Mouse (Mus musculus) midbrain, embryonic 14.5 days (tissue): ENCODE results near the gene Gm26938. TPM values are rescaled to one million over a fixed set of nuclear protein-coding genes. Genes with fewer than 3 reads are reported as not detected.
A peak's percentile ranks its signal among the peaks of the same experiment; 100 is the strongest.

Source experiments
- ATAC-seq: fragments of 200-750 bp; cut with Nextera tagmentation; 2 replicates; pipeline ENCODE4 v1.8.0; 2017; ENCODE audit warnings: moderate number of reproducible peaks, moderate library complexity; ENCODE audit not compliant: low FRiP score, low TSS enrichment
- DNase-seq: peaks from one replicate; pipeline ENCODE4 v3.0.0-alpha.2; 2015
- H3K27ac ChIP-seq: fragments of 300-500 bp; sonication (generic); replicated peaks from 2 replicates; pipeline ENCODE4 v1.5.1; 2014; ENCODE audit warnings: mild to moderate bottlenecking, low read depth, low read length, moderate library complexity
- H3K27me3 ChIP-seq: fragments of 300-500 bp; sonication (generic); 2 replicates; pipeline ENCODE4 v1.6.1; 2014; ENCODE audit warnings: low read length, control low read depth, mixed read lengths; ENCODE audit not compliant: control insufficient read depth, insufficient read depth
- H3K36me3 ChIP-seq: fragments of 300-500 bp; sonication (generic); 2 replicates; pipeline ENCODE4 v1.6.1; 2014; ENCODE audit warnings: low read length, control low read depth; ENCODE audit not compliant: control insufficient read depth, insufficient read depth
- H3K4me1 ChIP-seq: fragments of 300-500 bp; sonication (generic); 2 replicates; pipeline ENCODE4 v1.6.1; 2014; ENCODE audit warnings: mild to moderate bottlenecking, antibody characterized with exemption, low read length, control low read depth; ENCODE audit not compliant: control insufficient read depth, insufficient read depth
- H3K4me2 ChIP-seq: fragments of 300-500 bp; sonication (generic); 2 replicates; pipeline ENCODE4 v1.6.1; 2014; ENCODE audit warnings: mild to moderate bottlenecking, low read length, moderate library complexity
- H3K4me3 ChIP-seq: fragments of 300-500 bp; sonication (generic); replicated peaks from 2 replicates; pipeline ENCODE4 v1.5.1; 2014; ENCODE audit warnings: low read depth, low read length
- H3K9ac ChIP-seq: fragments of 300-500 bp; sonication (generic); replicated peaks from 2 replicates; pipeline ENCODE4 v1.6.1; 2014; ENCODE audit warnings: mild to moderate bottlenecking, low read length, moderate library complexity
- H3K9me3 ChIP-seq: fragments of 300-500 bp; sonication (generic); 2 replicates; pipeline ENCODE4 v1.6.1; 2016; ENCODE audit warnings: low read length, control low read depth, mixed read lengths; ENCODE audit not compliant: control insufficient read depth
- WGBS: fragments of 180-500 bp; shearing (Covaris S2); extraction: QIAGEN DNeasy Blood & Tissue Kit; methylation state at CpG from one replicate; pipeline ENCODE4 v1.1.7; 2014; 5-methylcytosine and 5-hydroxymethylcytosine counted together
- polyA plus RNA-seq: library from polyadenylated mRNA; unstranded; fragments of >200 nt; fragmentation: Nextera tagmentation; extraction: Ambion mirVana; gene quantifications from 2 replicates; pipeline ENCODE4 v1.2.1, GENCODE M21; 2014

Gene Gm26938
- polyA plus RNA-seq, 1 experiment from 2014 or later: 0.62 TPM

GRCm38 (mm10) chr5:139811677-139812397 is 14.4 kb downstream of the Gm26938 start:
- 78% methylated on average over 15 of the region's 15 CpGs for WGBS
- no peaks in the 10 kb centered on the region for H3K4me1 ChIP-seq

GRCm38 (mm10) chr5:139809397-139809796 is 16.8 kb downstream of the Gm26938 start:
- Histone ChIP-seq H3K27me3 (peaks cover 5% of the 10 kb centered on the region; the same call in 1 of the 2 replicates), H3K4me3 (no peak overlapping the region), H3K36me3 (no peaks in the 10 kb centered on the region), H3K4me2 (no peak overlapping the region), H3K9me3 (no peaks in the 10 kb centered on the region), H3K9ac (no peak overlapping the region), H3K27ac (no peak overlapping the region), H3K4me1 (no peaks in the 10 kb centered on the region; the same call in 1 of the 2 replicates)
- WGBS: 63% methylated on average over 4 of the region's 4 CpGs
- DNase-seq: no peak
- ATAC-seq: no peak

More at GRCm38 (mm10) chr5:139811677-139812397, 14.4 kb downstream of the Gm26938 start:
- DNase-seq (no peak), ATAC-seq (no peak)
- H3K4me2 ChIP-seq: no peak overlapping the region
- H3K9ac ChIP-seq: no peak overlapping the region
- no peaks in the 10 kb centered on the region for H3K9me3 ChIP-seq
- no peaks in the 10 kb centered on the region for H3K36me3 ChIP-seq
- H3K27me3 ChIP-seq: peaks cover 6% of the 10 kb centered on the region; the same call in 1 of the 2 replicates
- no peak overlapping the region for H3K4me3 ChIP-seq
- H3K27ac ChIP-seq: no peak overlapping the region

- H3K4me1 ChIP-seq: peaks cover 7% of the 10 kb centered on the region
- H3K4me2 ChIP-seq: no peak overlapping the region
- H3K9ac ChIP-seq: no peak overlapping the region
- no peak for ATAC-seq
- no peak for DNase-seq
- H3K9me3 ChIP-seq: no peaks in the 10 kb centered on the region
- no peak overlapping the region for H3K27ac ChIP-seq
- no peak overlapping the region for H3K4me3 ChIP-seq
- no peaks in the 10 kb centered on the region for H3K27me3 ChIP-seq
- peaks cover 9% of the 10 kb centered on the region; the same call in 1 of the 2 replicates for H3K36me3 ChIP-seq
- 92% methylated on average over 8 of the region's 8 CpGs for WGBS
These were observed 20.3 kb downstream of the Gm26938 start for GRCm38 (mm10) chr5:139805924-139806323.

- Histone ChIP-seq H3K36me3 (peaks cover 21% of the 10 kb centered on the region), H3K9me3 (no peaks in the 10 kb centered on the region), H3K27me3 (no peaks in the 10 kb centered on the region), H3K9ac (no peak overlapping the region), H3K4me2 (no peak overlapping the region), H3K4me3 (no peak overlapping the region), H3K27ac (no peak overlapping the region), H3K4me1 (peaks cover 7% of the 10 kb centered on the region)
- DNase-seq (no peak), ATAC-seq (no peak)
- WGBS: 94% methylated on average over 11 of the region's 11 CpGs
These were observed 21.6 kb downstream of the Gm26938 start for GRCm38 (mm10) chr5:139804573-139805111.

- Histone ChIP-seq H3K9me3 (no peaks in the 10 kb centered on the region), H3K27me3 (no peaks in the 10 kb centered on the region), H3K4me3 (no peak overlapping the region), H3K27ac (no peak overlapping the region), H3K4me2 (no peak overlapping the region), H3K9ac (no peak overlapping the region), H3K36me3 (peaks cover 25% of the 10 kb centered on the region), H3K4me1 (peaks cover 10% of the 10 kb centered on the region)
- ATAC-seq (peak; percentile 22; the same call in 1 of the 2 replicates), DNase-seq (no peak)
- 4% methylated on average over 6 of the region's 6 CpGs for WGBS
These were observed 22.1 kb downstream of the Gm26938 start for GRCm38 (mm10) chr5:139804107-139804551.

- WGBS: 8% methylated on average over 12 of the region's 12 CpGs
- H3K4me2 ChIP-seq: 0 out of 2 replicates have a peak overlapping the region, but pooled peaks have one; percentile 8
- H3K9ac ChIP-seq: no peak overlapping the region
- H3K4me1 ChIP-seq: peaks cover 15% of the 10 kb centered on the region
- no peaks in the 10 kb centered on the region for H3K9me3 ChIP-seq
- no peak overlapping the region for H3K4me3 ChIP-seq
- no peak overlapping the region for H3K27ac ChIP-seq
- DNase-seq (peak; percentile 77), ATAC-seq (0 out of 2 replicates have a peak, but pooled peaks have one; percentile 59)
- H3K36me3 ChIP-seq: peaks cover 25% of the 10 kb centered on the region
- H3K27me3 ChIP-seq: no peaks in the 10 kb centered on the region
These were observed 22.6 kb downstream of the Gm26938 start for GRCm38 (mm10) chr5:139803601-139804102.

GRCm38 (mm10) chr5:139803165-139803564 is 23.0 kb downstream of the Gm26938 start:
- DNase-seq (no peak), ATAC-seq (no peak)
- Histone ChIP-seq H3K4me1 (peaks cover 20% of the 10 kb centered on the region), H3K9ac (no peak overlapping the region), H3K4me2 (no peak overlapping the region), H3K36me3 (peaks cover 25% of the 10 kb centered on the region), H3K4me3 (no peak overlapping the region), H3K9me3 (no peaks in the 10 kb centered on the region), H3K27me3 (no peaks in the 10 kb centered on the region), H3K27ac (no peak overlapping the region)
- WGBS: 81% methylated on average over 8 of the region's 8 CpGs

GRCm38 (mm10) chr5:139801880-139802279 is 24.3 kb downstream of the Gm26938 start:
- Histone ChIP-seq H3K4me2 (no peak overlapping the region), H3K9me3 (no peaks in the 10 kb centered on the region), H3K27me3 (no peaks in the 10 kb centered on the region), H3K36me3 (peaks cover 25% of the 10 kb centered on the region), H3K4me3 (no peak overlapping the region), H3K27ac (no peak overlapping the region), H3K9ac (no peak overlapping the region), H3K4me1 (peaks cover 33% of the 10 kb centered on the region)
- no peak for ATAC-seq
- no peak for DNase-seq
- 91% methylated on average over 10 of the region's 10 CpGs for WGBS
